Mouse (Mus musculus) forebrain, postnatal 0 days (tissue): ENCODE measurements at regions not wholly inside any gene's neighbourhood (a gene's known extent, or its start where the extent isn't known, plus 50 kb on each side); places are given as distances from the start of the nearest gene placed in this dataset.

ENCODE experiments used
- ATAC-seq: fragments of 200-750 bp; cut with Nextera tagmentation; 2 replicates; pipeline ENCODE4 v1.8.0; 2017; ENCODE audit warnings: mild to moderate bottlenecking, moderate library complexity
- DNase-seq: peaks from one replicate; pipeline ENCODE4 v3.0.0-alpha.2; 2015
- H3K27ac ChIP-seq: fragments of 300-500 bp; sonication (generic); 2 replicates; pipeline ENCODE4 v1.5.1; 2014; ENCODE audit warnings: low read depth, mild to moderate bottlenecking, antibody characterized with exemption, low read length, moderate library complexity, mixed read lengths
- H3K27me3 ChIP-seq: fragments of 300-500 bp; sonication (generic); 2 replicates; pipeline ENCODE4 v1.6.1; 2014; ENCODE audit warnings: mild to moderate bottlenecking, low read length, mixed read lengths; ENCODE audit not compliant: insufficient read depth
- H3K36me3 ChIP-seq: fragments of 300-500 bp; sonication (generic); 2 replicates; pipeline ENCODE4 v1.6.1; 2014; ENCODE audit warnings: mild to moderate bottlenecking, moderate library complexity; ENCODE audit not compliant: insufficient read depth
- H3K4me1 ChIP-seq: fragments of 300-500 bp; sonication (generic); 2 replicates; pipeline ENCODE4 v1.6.1; 2014; ENCODE audit warnings: antibody characterized with exemption; ENCODE audit not compliant: insufficient read depth
- H3K4me2 ChIP-seq: fragments of 300-500 bp; sonication (generic); 2 replicates; pipeline ENCODE4 v1.6.1; 2014; ENCODE audit warnings: low read depth, mild to moderate bottlenecking, moderate library complexity
- H3K4me3 ChIP-seq: fragments of 300-500 bp; sonication (generic); 2 replicates; pipeline ENCODE4 v1.5.1; 2014; ENCODE audit warnings: low read depth, low read length, mixed read lengths
- H3K9ac ChIP-seq: fragments of 300-500 bp; sonication (generic); 2 replicates; pipeline ENCODE4 v1.6.1; 2014; ENCODE audit warnings: mild to moderate bottlenecking
- H3K9me3 ChIP-seq: fragments of 300-500 bp; sonication (generic); 2 replicates; pipeline ENCODE4 v1.6.1; 2016; ENCODE audit warnings: low read length
- CTCF ChIP-seq: sonication (generic); IDR thresholded peaks from 2 replicates; pipeline ENCODE4 v1.5.1; 2016; ENCODE audit warnings: antibody characterized with exemption, control low read depth, low read depth
- WGBS: fragments of 180-500 bp; shearing (Covaris S2); extraction: QIAGEN DNeasy Blood & Tissue Kit; methylation state at CpG from one replicate; pipeline ENCODE4 v1.1.7; 2014; 5-methylcytosine and 5-hydroxymethylcytosine counted together

GRCm38 (mm10) chr15:95714408-95714807 lies 58.6 kb upstream of the Dbx2 start:
- no peak overlapping the region for H3K9ac ChIP-seq
- TF ChIP-seq CTCF, result no peak
- H3K4me2 ChIP-seq, result no peak overlapping the region
- 63% methylated on average over 3 of the region's 3 CpGs for WGBS
- no peaks in the 10 kb centered on the region for H3K36me3 ChIP-seq
- H3K27me3 ChIP-seq, result no peaks in the 10 kb centered on the region
- no peak for ATAC-seq
- H3K4me3 ChIP-seq, result no peak overlapping the region
- no peaks in the 10 kb centered on the region for H3K9me3 ChIP-seq
- H3K4me1 ChIP-seq, result no peaks in the 10 kb centered on the region
- DNase-seq, result no peak
- no peak overlapping the region for H3K27ac ChIP-seq

- ATAC-seq (no peak), DNase-seq (no peak)
- no peaks in the 10 kb centered on the region for H3K4me1 ChIP-seq
- no peaks in the 10 kb centered on the region for H3K36me3 ChIP-seq
- no peak overlapping the region for H3K4me3 ChIP-seq
- 94% methylated on average over 9 of the region's 9 CpGs for WGBS
- no peaks in the 10 kb centered on the region for H3K27me3 ChIP-seq
- no peak overlapping the region for H3K4me2 ChIP-seq
- H3K27ac ChIP-seq, result no peak overlapping the region
- TF ChIP-seq CTCF, result no peak
- no peaks in the 10 kb centered on the region for H3K9me3 ChIP-seq
- H3K9ac ChIP-seq, result no peak overlapping the region
Measured at GRCm38 (mm10) chr15:95715941-95716340, 60.2 kb upstream of the Dbx2 start.

GRCm38 (mm10) chr15:95723699-95724098 lies 66.9 kb upstream of the Ano6 start:
- Histone ChIP-seq H3K4me1 (no peaks in the 10 kb centered on the region), H3K9ac (no peak overlapping the region), H3K36me3 (no peaks in the 10 kb centered on the region), H3K27me3 (no peaks in the 10 kb centered on the region), H3K4me3 (no peak overlapping the region), H3K27ac (no peak overlapping the region), H3K4me2 (no peak overlapping the region), H3K9me3 (no peaks in the 10 kb centered on the region)
- DNase-seq, result no peak
- WGBS, result 27% methylated on average over 7 of the region's 7 CpGs
- peak; percentile 38 for TF ChIP-seq CTCF
- ATAC-seq, result no peak

GRCm38 (mm10) chr15:95725866-95726265 lies 64.8 kb upstream of the Ano6 start:
- H3K27ac ChIP-seq, result no peak overlapping the region
- no peak overlapping the region for H3K4me3 ChIP-seq
- H3K27me3 ChIP-seq, result no peaks in the 10 kb centered on the region
- H3K4me1 ChIP-seq, result no peaks in the 10 kb centered on the region
- DNase-seq, result peak; percentile 82
- WGBS, result 42% methylated on average over 11 of the region's 11 CpGs
- no peaks in the 10 kb centered on the region for H3K36me3 ChIP-seq
- H3K9me3 ChIP-seq, result no peaks in the 10 kb centered on the region
- ATAC-seq, result peak; percentile 71
- no peak overlapping the region for H3K9ac ChIP-seq
- H3K4me2 ChIP-seq, result no peak overlapping the region
- TF ChIP-seq CTCF, result peak; percentile 88

- no peaks in the 10 kb centered on the region for H3K9me3 ChIP-seq
- H3K4me2 ChIP-seq, result no peak overlapping the region
- H3K4me1 ChIP-seq, result no peaks in the 10 kb centered on the region
- WGBS, result 86% methylated on average over 13 of the region's 13 CpGs
- no peak for DNase-seq
- no peak overlapping the region for H3K27ac ChIP-seq
- ATAC-seq, result no peak
- no peaks in the 10 kb centered on the region for H3K27me3 ChIP-seq
- H3K4me3 ChIP-seq, result no peak overlapping the region
- no peaks in the 10 kb centered on the region for H3K36me3 ChIP-seq
- TF ChIP-seq CTCF, result no peak
- H3K9ac ChIP-seq, result no peak overlapping the region
Measured at GRCm38 (mm10) chr15:95726516-95726915, 64.1 kb upstream of the Ano6 start.

GRCm38 (mm10) chr15:95735746-95736145 lies 54.9 kb upstream of the Ano6 start:
- H3K27ac ChIP-seq, result no peak overlapping the region
- no peaks in the 10 kb centered on the region for H3K36me3 ChIP-seq
- H3K9me3 ChIP-seq, result no peaks in the 10 kb centered on the region
- no peak overlapping the region for H3K4me3 ChIP-seq
- no peak for TF ChIP-seq CTCF
- no peak overlapping the region for H3K4me2 ChIP-seq
- 51% methylated on average over 1 of the region's 1 CpGs for WGBS
- no peaks in the 10 kb centered on the region for H3K27me3 ChIP-seq
- no peaks in the 10 kb centered on the region for H3K4me1 ChIP-seq
- H3K9ac ChIP-seq, result no peak overlapping the region
- ATAC-seq, result no peak
- DNase-seq, result no peak
